Mouse (Mus musculus) cerebellum, adult 9-10 months (tissue): ENCODE measurements around the gene Limk1.
A peak's percentile ranks its signal among the peaks of the same experiment; 100 is the strongest.

Experiments used
- DNase-seq: peaks from one replicate; pipeline ENCODE4 v3.0.0; 2022

The Limk1 gene

GRCm38 (mm10) chr5:134688086-134688717 is at the start of gene Limk1:
TSS of gene Limk1 (minus strand) at chr5:134688598.
- DNase-seq: no peak

GRCm38 (mm10) chr5:134734920-134735319 is 46.5 kb upstream of the Limk1 start:
- no peak for DNase-seq

GRCm38 (mm10) chr5:134734072-134734471 is 45.7 kb upstream of the Limk1 start:
- no peak for DNase-seq

- DNase-seq: no peak
Observed at GRCm38 (mm10) chr5:134733241-134733640, 44.8 kb upstream of the Limk1 start.

GRCm38 (mm10) chr5:134729124-134729523 is 40.7 kb upstream of the Limk1 start:
- DNase-seq: no peak

- DNase-seq: no peak
Observed at GRCm38 (mm10) chr5:134728535-134728934, 40.1 kb upstream of the Limk1 start.

GRCm38 (mm10) chr5:134727001-134727639 is 38.7 kb upstream of the Limk1 start:
- DNase-seq: no peak

- no peak for DNase-seq
Observed at GRCm38 (mm10) chr5:134725299-134725698, 36.9 kb upstream of the Limk1 start.

DNA sequence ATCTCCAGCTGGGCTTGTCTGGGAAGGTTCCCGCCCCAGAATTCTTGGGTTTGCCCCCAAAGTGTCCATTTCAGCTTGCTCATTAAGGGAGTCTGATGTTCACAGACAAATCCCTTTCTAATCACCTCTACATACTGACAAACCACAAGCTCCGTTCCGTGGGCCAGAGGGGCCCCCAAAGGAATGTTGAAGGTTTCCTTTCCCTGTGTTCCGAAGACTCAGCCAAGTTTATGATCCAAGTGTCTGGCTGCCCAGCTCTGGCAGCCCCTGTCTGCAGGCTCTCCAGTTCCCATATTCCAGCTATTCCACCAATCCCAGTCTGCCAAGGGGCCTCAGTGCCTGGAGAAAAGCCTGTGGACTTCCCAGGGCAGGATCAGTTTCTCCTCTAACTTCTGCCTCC is 31.7 kb upstream of the Limk1 start:
- no peak for DNase-seq

GRCm38 (mm10) chr5:134711076-134711475 is 22.7 kb upstream of the Limk1 start:
- no peak for DNase-seq

DNA sequence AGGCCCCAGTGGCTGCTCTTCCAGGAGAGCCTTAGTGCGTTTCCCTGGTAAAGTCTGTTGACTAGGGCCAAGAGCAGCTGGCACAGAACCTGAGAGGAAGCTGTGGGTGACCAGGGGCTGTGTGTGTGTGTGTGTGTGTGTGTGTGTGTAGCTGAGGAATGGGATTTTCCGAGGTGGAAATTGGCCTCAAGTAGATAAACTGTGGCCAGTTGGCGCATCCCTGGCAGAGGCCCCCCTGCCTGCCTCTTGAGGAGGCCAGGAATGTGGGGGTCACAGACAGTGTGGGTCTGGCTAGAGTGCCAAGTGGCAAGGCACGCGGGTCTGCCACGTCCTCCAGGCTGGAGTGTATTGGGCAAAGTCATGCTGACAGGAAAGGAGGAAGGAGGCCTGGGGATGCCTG is 20.9 kb upstream of the Limk1 start:
- DNase-seq: no peak

GRCm38 (mm10) chr5:134704157-134704556 is 15.8 kb upstream of the Limk1 start:
- peak; percentile 71 for DNase-seq

DNA sequence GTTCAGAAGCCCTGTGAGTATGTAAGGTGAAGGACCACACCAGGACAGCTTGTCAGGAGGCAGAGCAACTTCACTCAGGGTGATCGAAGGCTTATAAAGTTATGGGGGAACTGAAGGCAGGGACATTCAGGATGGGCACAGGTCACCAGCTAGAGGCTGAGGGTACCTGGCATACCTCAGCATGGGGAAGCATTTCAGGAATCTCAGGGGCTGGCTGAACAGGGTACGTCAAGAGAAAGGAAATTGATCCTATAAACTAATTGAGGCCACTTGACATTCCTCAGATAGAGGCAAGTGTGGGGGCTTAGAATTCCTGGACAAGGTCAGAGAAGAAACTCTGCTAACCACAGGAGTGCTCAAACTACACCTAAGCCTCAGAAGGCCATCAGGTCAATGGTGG is 7.1 kb upstream of the Limk1 start:
- DNase-seq: no peak

GRCm38 (mm10) chr5:134695082-134695481 is 6.7 kb upstream of the Limk1 start:
- no peak for DNase-seq

DNA sequence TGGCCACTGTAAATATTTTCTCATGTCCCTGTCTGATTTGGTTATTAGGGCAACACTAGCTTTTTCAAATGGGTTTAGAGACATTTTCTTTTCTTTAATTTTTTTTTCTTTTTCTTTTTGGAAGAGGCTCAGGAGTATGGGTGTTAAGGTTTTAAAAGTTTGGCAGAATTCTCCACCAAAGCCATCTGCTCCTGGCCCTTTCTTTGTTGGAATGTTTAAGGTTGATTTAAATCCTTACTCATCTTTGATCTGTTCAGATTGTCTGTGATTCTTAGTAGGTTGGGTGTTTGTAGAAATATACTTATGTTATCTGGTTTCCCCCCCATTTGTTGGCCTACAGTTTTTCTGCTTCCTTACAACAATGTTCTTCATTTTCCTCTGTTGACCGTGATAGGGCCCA is 4.3 kb upstream of the Limk1 start:
- DNase-seq: no peak

DNA sequence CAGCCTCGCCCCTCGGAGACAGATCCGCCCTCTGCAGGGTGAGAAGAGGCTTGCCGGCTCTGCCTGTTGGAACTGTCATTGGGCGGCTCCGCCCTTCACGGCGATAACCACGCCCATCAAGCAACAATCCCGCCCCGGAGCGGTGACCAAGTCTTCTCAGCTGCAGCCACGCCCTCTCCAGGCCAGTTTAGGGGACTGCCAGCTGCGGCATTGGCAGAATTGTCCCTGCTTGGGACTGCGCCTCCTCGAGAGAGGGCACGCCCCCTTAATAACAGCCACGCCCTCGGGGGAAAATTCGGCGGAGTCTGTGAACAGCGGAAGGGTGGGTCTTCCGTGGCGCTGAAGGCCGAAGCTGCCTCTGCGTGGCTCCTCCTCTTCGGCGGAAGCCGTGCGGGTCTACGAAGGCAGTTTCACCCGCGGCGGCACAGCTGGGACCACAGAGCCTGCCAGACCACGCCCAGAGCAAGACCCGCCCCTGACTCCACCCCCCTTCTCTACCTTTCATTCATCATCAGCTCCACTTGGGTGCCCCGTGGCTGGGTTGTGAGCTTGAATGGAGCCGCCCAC is 403 bp upstream of the Limk1 start:
- peak; percentile 98 for DNase-seq

GRCm38 (mm10) chr5:134687187-134687586 is 1.2 kb downstream of the Limk1 start:
- no peak for DNase-seq

DNA sequence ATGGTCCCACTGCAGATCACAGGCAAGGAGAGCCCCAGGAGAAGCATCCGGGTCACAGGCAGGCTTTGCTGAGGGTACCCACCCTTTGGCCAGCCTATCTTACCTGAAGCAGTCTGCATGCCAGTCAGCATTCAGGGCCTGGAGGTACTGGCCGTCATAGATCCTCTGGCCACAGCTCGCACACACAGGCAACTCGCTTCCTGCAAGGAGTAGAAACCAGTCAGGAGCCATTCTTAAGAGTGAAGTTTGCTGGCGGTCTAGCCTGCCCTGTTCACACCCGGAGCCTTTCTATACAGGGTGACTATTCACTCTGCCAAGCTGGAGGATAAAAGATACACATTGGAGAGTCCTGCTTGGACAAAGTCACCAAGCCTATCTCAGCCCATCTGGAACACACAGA is 1.9 kb downstream of the Limk1 start:
- no peak for DNase-seq

GRCm38 (mm10) chr5:134684398-134684797 is 4.0 kb downstream of the Limk1 start:
- DNase-seq: no peak

- no peak for DNase-seq
Observed at GRCm38 (mm10) chr5:134683813-134684212, 4.6 kb downstream of the Limk1 start.

GRCm38 (mm10) chr5:134680238-134680637 is 8.2 kb downstream of the Limk1 start:
- no peak for DNase-seq

GRCm38 (mm10) chr5:134678827-134679546 is 9.4 kb downstream of the Limk1 start:
- DNase-seq: no peak

DNA sequence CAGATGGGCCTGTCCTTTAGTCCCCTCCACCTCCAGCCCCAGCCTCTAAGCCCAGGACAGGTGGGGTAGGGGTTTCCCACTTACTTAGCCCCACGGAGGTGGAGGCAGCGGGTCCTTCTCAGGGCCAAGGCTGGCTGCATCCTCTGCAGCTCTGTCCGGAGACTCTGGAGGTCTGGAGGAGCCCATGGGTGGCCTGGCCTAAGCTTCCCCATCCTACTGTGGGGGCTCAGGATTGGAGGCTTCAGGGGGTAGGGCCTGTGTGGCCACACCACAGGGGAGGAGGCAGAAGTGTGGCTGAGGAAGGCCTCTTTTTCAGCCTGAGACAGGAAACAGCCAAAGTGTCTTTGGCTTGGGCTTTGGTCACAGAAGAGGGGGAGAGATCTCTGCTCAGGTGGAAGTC is 10.4 kb downstream of the Limk1 start:
- DNase-seq: no peak

- DNase-seq: no peak
Observed at GRCm38 (mm10) chr5:134677491-134677890, 10.9 kb downstream of the Limk1 start.
